Mouse (Mus musculus) embryonic facial prominence, embryonic 10.5 days (tissue): Measurements from ENCODE around the gene Ranbp17. TPM values are rescaled to one million over a fixed set of nuclear protein-coding genes. Genes with fewer than 3 reads are reported as not detected.
"Not testable (repeated sequence)": the region's sequence is repeated elsewhere in the genome, so short reads cannot be mapped to it uniquely, and the experiment has no call there.

Source experiments
- DNase-seq: peaks from one replicate; pipeline ENCODE4 v3.0.0-alpha.2; 2017; ENCODE audit warnings: low spot score
- H3K27ac ChIP-seq: fragments of 300-500 bp; sonication (generic); replicated peaks from 2 replicates; pipeline ENCODE4 v1.5.1; 2016; ENCODE audit warnings: mild to moderate bottlenecking
- H3K27me3 ChIP-seq: fragments of 300-500 bp; sonication (generic); replicated peaks from 2 replicates; pipeline ENCODE4 v1.6.1; 2016; ENCODE audit warnings: low read depth, mild to moderate bottlenecking; ENCODE audit not compliant: poor library complexity, severe bottlenecking
- H3K36me3 ChIP-seq: fragments of 300-500 bp; sonication (generic); replicated peaks from 2 replicates; pipeline ENCODE4 v1.6.1; 2016; ENCODE audit warnings: mild to moderate bottlenecking, moderate library complexity
- H3K4me1 ChIP-seq: fragments of 300-500 bp; sonication (generic); 2 replicates; pipeline ENCODE4 v1.6.1; 2016
- H3K4me3 ChIP-seq: fragments of 300-500 bp; sonication (generic); 2 replicates; pipeline ENCODE4 v1.5.1; 2016; ENCODE audit warnings: mild to moderate bottlenecking, moderate library complexity
- H3K9me3 ChIP-seq: fragments of 300-500 bp; sonication (generic); 2 replicates; pipeline ENCODE4 v1.6.1; 2016; ENCODE audit warnings: mild to moderate bottlenecking
- WGBS: fragments of 180-500 bp; shearing (Covaris S2); methylation state at CpG from one replicate; pipeline ENCODE4 v1.1.7; 2016; 5-methylcytosine and 5-hydroxymethylcytosine counted together
- polyA plus RNA-seq: library from polyadenylated mRNA; unstranded; fragments of >200 nt; fragmentation: Nextera tagmentation; extraction: Ambion mirVana; gene quantifications from 2 replicates; pipeline ENCODE4 v1.2.1, GENCODE M21; 2016

The Ranbp17 gene
- polyA plus RNA-seq, 1 experiment from 2014 or later: 12.4 TPM

DNA sequence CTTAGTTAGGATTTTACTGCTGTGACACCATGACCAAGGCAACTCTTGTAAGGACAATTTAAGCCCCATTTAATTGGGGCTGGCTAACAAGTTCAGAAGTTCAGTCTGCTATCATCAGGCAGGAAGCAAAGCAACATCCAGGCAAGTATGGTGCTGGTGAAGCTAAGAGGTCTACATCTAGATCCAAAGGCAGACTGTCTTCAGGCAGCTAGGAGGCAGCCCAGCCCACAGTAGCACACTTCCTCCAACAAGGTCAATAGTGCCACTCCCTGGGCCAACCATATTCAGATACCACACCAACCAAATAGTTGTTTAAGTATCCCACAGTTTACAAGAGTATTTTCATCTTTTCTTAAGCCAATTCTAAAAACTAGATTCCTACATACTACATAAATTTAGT, 4.1 kb downstream of the Ranbp17 start:
- DNase-seq: no peak
- H3K4me1 ChIP-seq: no peaks in the 10 kb centered on the region
- no peak overlapping the region for H3K27ac ChIP-seq
- H3K27me3 ChIP-seq: no peaks in the 10 kb centered on the region
- no peaks in the 10 kb centered on the region for H3K36me3 ChIP-seq
- H3K9me3 ChIP-seq: no peaks in the 10 kb centered on the region
- no peak overlapping the region for H3K4me3 ChIP-seq

DNA sequence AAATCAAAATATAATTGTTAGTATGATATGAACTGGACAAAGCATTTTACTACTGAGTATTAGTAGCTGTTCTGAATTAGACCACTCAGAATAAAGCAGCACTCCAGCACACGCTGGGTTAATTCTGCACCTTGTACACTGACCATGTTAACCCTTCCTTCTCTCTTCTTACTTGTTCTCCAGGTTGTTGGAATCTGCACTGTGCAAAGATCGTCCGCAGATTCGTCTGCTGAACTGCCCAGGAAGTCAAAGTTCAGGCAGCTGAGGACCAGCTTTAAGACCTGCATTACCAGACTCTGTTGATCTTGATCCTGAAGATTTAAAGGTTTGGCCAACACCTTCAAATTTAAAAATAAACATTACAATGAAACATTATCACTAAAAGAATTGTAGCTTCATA, 27.8 kb downstream of the Ranbp17 start:
- Histone ChIP-seq H3K27me3 (no peaks in the 10 kb centered on the region), H3K4me3 (no peak overlapping the region), H3K9me3 (no peaks in the 10 kb centered on the region), H3K4me1 (no peaks in the 10 kb centered on the region), H3K36me3 (peaks cover 16% of the 10 kb centered on the region; the same call in 1 of the 2 replicates), H3K27ac (no peak overlapping the region)
- no peak for DNase-seq
- 73% methylated on average over 4 of the region's 4 CpGs for WGBS

DNA sequence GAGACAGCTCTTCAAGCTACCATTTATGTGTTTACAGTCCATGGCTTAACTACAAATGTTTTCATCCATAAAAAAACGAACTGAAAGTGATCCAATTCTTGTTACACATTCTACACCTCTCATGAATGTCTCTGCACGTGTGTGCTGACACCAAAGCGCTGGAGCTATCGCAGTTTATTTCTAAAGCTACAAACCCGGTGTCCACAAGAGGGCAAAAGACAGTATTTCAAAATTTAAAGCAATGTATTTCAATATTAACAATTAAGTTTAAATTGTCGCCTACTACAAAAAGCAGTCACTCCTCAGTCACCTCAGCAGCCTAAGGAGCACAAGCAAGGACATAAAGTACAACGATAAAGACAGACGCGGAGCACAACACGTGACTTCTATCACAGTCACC, 33.1 kb downstream of the Ranbp17 start:
- no peak for DNase-seq
- 92% methylated on average over 10 of the region's 10 CpGs for WGBS
- peaks cover 2% of the 10 kb centered on the region; the same call in 1 of the 2 replicates for H3K36me3 ChIP-seq
- H3K9me3 ChIP-seq: no peaks in the 10 kb centered on the region
- no peaks in the 10 kb centered on the region for H3K4me1 ChIP-seq
- no peaks in the 10 kb centered on the region for H3K27me3 ChIP-seq
- H3K4me3 ChIP-seq: no peak overlapping the region
- H3K27ac ChIP-seq: no peak overlapping the region

DNA sequence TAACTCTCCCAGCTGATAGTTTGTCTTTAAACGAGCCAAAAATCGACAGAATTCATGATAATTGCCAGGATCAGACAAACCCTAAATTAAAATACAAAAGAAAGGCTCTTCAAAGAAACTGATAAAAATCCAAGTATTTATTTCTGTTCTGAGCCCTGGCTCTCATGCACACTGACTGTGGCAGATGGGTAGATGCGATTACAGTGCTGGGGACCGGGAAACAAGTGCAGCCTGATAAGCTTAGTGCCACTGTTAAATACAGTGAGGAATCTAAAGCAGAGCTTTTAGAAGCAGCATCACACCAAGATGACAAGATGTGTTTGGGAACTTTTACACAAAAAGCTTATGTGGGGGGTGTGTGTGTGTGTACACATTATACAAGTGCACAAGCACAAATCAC, 34.3 kb downstream of the Ranbp17 start:
- Histone ChIP-seq H3K36me3 (peaks cover 6% of the 10 kb centered on the region), H3K4me1 (no peaks in the 10 kb centered on the region), H3K9me3 (no peaks in the 10 kb centered on the region), H3K27me3 (no peaks in the 10 kb centered on the region), H3K4me3 (no peak overlapping the region), H3K27ac (no peak overlapping the region)
- DNase-seq: no peak
- WGBS: 89% methylated on average over 4 of the region's 4 CpGs

DNA sequence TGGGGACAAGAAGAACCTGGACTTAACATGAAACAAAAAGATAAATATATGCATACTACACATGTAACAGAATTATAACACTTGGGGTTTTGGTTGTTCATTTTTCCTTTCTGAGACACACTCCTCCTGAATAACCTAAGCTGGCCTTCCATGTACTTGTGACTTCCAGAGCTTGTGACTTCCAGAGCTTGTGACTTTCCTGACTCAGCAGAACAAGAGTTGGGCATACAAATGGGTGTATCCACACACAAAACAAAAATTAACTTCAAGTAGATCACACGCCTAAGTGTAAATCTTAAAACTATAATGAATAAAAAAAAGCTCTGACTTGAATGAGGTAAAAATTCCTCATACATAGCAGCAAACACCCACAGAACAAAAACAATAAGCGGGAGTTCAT, 36.9 kb downstream of the Ranbp17 start:
- 93% methylated on average over 2 of the region's 2 CpGs for WGBS

DNA sequence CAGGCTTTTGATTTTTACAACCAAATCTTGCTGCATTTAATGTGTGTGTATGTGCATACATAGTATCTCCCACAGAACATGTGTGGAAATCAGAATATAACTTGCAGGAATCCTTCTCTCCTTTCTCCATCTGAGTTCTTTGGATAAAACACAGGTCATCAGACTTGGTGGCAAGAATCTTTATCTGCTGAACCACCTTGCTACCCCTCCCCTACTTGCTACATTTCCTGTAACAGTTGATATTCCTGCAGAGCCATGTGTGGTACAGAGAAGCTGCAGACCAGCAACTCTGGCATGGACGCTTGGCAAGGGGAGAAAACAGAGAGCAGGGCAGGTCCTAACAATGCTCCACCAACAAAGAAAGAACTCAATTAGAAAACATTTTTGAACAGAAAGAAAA, 52.4 kb downstream of the Ranbp17 start:
- Histone ChIP-seq H3K27ac (no peak overlapping the region), H3K9me3 (no peaks in the 10 kb centered on the region), H3K27me3 (no peaks in the 10 kb centered on the region), H3K4me1 (no peaks in the 10 kb centered on the region), H3K4me3 (no peak overlapping the region), H3K36me3 (no peaks in the 10 kb centered on the region)
- WGBS: 59% methylated on average over 1 of the region's 1 CpGs
- DNase-seq: no peak

More for the DNA sequence above, 36.9 kb downstream of the Ranbp17 start:
- Histone ChIP-seq H3K27me3 (no peaks in the 10 kb centered on the region), H3K27ac (no peak overlapping the region), H3K9me3 (no peaks in the 10 kb centered on the region), H3K4me1 (no peaks in the 10 kb centered on the region), H3K4me3 (no peak overlapping the region), H3K36me3 (peaks cover 6% of the 10 kb centered on the region)
- DNase-seq: no peak

DNA sequence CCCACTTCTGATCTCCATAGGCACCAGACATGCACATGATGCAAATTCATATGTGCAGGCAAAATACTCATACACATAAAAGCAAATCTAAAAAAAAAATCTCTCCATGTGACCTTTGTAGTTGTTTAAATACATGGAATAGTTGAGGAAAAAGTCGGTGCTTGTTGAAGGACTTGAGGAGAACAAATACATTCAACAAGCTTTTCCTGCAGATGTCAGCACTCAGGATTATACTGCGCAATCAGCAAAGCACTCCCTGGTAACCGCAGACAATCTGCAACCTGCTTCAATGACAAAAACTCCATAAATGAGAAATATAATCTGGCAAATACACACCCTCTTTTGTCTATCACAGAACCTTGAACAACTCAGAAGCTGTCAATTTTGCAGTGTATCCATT, 59.5 kb downstream of the Ranbp17 start:
- H3K4me3 ChIP-seq: no peak overlapping the region
- no peak for DNase-seq
- H3K4me1 ChIP-seq: no peaks in the 10 kb centered on the region
- 0 out of 2 replicates have a peak, but pooled peaks cover 2% of the 10 kb centered on the region for H3K36me3 ChIP-seq
- no peak overlapping the region for H3K27ac ChIP-seq
- WGBS: 88% methylated on average over 3 of the region's 3 CpGs
- H3K9me3 ChIP-seq: no peaks in the 10 kb centered on the region
- H3K27me3 ChIP-seq: no peaks in the 10 kb centered on the region

DNA sequence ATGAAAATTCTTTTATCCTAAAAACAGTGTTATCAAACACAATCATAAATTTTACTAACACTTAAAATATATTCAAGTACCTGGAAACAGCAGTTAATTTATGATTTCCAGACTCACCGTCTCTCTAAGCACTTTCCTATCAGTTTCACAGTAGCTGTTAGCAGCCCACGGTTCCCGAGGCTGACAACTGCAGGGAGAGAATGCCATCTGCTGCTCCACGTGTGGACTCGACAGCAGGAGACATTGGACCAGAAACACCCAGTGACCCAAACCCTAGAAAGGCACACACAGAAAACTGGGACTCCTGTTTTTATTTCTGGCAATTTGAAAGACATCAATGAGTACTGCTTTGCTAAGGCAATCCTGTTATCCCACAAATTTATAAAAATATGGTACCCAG, 79.7 kb downstream of the Ranbp17 start:
- Histone ChIP-seq H3K27me3 (no peaks in the 10 kb centered on the region), H3K9me3 (no peaks in the 10 kb centered on the region), H3K36me3 (no peaks in the 10 kb centered on the region), H3K4me1 (no peaks in the 10 kb centered on the region), H3K4me3 (no peak overlapping the region), H3K27ac (no peak overlapping the region)
- WGBS: 48% methylated on average over 5 of the region's 5 CpGs
- no peak for DNase-seq

DNA sequence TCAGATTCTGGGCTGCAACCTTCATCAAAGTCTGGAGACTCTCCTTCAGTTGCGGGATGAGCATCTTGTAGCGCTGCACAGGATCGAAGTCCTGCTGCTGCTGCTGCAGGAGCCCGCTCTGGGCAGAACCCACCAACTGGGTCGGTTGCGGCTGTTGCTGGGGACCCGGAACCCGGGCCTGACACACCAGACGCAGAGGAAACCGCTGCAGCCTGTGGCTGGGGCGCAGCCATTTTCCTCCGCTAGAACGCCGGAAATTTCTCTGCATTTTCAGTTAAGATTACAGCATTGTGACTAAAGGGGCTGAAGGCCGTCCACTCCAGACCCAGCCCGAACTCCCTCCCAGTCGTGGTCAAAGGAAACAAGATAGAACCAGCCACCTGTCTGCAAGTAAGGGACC, 85.3 kb downstream of the Ranbp17 start:
- DNase-seq, H3K4me1 ChIP-seq, H3K36me3 ChIP-seq, H3K9me3 ChIP-seq, H3K27me3 ChIP-seq, H3K27ac ChIP-seq, H3K4me3 ChIP-seq: not testable (repeated sequence)
- WGBS: 93% methylated on average over 17 of the region's 17 CpGs

DNA sequence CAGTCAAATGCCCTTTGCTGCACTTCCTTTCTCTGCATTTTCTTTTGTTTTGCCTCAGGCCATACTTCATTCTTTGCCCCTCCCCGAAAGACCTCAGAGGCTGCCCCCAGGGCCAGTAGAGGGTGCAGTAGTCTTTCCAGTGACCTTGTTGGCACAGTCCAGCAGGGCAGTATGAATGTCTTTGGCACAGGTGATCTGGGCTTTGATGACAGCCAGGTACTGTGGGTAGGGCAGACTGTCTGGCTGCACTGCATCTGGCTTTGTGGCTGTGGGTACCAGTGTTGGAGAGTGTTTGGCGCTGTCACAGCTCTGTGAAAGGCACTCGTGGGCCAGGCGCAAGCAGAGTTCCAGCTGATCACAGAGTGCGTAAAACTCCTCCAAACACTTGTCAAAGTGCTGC, 85.8 kb downstream of the Ranbp17 start:
- not testable (repeated sequence) for H3K36me3 ChIP-seq, H3K9me3 ChIP-seq, H3K4me3 ChIP-seq, DNase-seq, H3K27ac ChIP-seq, H3K4me1 ChIP-seq, H3K27me3 ChIP-seq
- 92% methylated on average over 5 of the region's 5 CpGs for WGBS

DNA sequence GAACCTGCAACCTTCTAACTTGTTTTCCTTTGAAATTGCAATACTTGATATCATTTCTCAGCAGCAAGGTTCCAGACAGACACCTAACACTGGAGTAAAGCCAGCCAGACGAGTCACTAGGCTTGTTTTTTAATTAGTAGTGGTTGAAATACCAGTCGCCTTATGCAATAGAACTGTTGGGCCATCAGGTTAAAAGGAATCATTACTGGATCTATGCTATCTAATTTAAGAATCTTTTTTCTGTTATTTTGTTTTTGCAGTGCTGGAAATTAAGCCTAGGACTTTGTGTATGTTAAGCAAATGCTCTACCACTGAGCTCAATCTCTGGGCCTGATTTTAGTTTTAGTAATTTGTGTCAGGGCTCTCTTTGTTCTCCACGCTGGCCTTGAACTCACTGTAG, 91.3 kb downstream of the Ranbp17 start:
- no peaks in the 10 kb centered on the region for H3K9me3 ChIP-seq
- WGBS: 79% methylated on average over 3 of the region's 3 CpGs
- DNase-seq: no peak

DNA sequence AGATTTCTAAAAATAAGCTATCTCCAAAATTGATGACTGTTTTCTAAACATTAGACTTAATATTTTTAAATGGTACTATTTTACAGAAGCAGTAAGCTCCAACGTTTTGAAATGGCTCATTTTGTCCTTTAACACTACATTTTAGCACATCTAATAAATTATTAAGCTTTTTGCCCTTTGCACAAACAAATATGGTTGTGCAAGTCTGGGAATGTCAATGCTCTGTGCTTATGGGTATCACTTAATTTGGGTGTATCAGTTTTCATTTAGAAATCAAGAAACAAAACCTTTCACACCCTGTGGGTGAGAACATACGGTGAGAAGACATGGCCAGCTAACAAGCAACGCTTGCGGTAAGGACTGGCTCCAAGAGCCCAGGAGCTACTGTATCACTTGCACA, 108.9 kb downstream of the Ranbp17 start:
- H3K27ac ChIP-seq: no peak overlapping the region
- H3K4me3 ChIP-seq: no peak overlapping the region
- H3K27me3 ChIP-seq: no peaks in the 10 kb centered on the region
- no peaks in the 10 kb centered on the region for H3K4me1 ChIP-seq
- no peak for DNase-seq
- H3K36me3 ChIP-seq: no peaks in the 10 kb centered on the region
- 85% methylated on average over 4 of the region's 4 CpGs for WGBS
- no peaks in the 10 kb centered on the region for H3K9me3 ChIP-seq

More for the DNA sequence above, 91.3 kb downstream of the Ranbp17 start:
- Histone ChIP-seq H3K36me3 (no peaks in the 10 kb centered on the region), H3K4me3 (no peak overlapping the region), H3K27me3 (no peaks in the 10 kb centered on the region), H3K27ac (no peak overlapping the region), H3K4me1 (no peaks in the 10 kb centered on the region)

DNA sequence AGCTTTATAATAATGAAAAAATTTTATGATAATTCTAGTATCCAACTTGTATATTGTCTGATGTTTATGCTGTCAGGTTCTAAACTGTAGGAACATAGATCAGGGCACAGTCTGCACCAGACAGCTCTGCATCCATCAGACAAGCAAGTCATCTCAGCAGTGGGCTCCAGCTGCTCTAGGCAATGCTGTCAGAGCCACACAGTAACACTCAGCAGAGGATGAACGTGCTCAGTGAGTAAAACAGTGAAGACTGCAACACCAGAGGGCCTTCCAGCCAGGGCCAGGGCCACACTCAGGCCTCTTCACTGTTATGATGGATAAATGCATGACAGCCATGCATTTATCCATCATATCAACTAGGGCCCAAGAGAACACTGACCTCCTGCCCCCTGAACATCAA, 114.2 kb downstream of the Ranbp17 start:
- 62% methylated on average over 1 of the region's 1 CpGs for WGBS
- no peaks in the 10 kb centered on the region for H3K9me3 ChIP-seq
- no peaks in the 10 kb centered on the region for H3K4me1 ChIP-seq
- H3K4me3 ChIP-seq: no peak overlapping the region
- no peak for DNase-seq
- H3K36me3 ChIP-seq: no peaks in the 10 kb centered on the region
- no peaks in the 10 kb centered on the region for H3K27me3 ChIP-seq
- no peak overlapping the region for H3K27ac ChIP-seq

DNA sequence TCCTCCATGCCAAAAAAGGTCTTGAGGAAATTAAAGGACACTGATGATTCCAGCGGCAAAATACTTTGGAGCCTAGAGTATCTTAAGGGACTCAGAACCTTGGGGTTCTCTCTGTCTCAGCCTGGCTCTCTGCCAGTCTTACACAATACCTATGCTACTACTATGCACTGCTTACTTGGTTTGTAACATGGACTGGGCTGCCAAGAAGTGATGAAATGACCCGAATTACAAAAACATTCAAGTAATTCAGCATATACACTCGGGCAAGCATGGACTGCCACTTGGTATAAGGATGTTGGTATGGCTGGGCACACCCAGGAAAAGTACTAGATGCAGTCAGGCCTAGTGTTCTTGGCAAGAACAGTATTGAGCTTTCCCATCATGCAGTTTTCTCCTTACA, 114.8 kb downstream of the Ranbp17 start:
- 87% methylated on average over 3 of the region's 3 CpGs for WGBS
- no peak for DNase-seq
- Histone ChIP-seq H3K27ac (no peak overlapping the region), H3K27me3 (no peaks in the 10 kb centered on the region), H3K36me3 (no peaks in the 10 kb centered on the region), H3K4me1 (no peaks in the 10 kb centered on the region), H3K4me3 (no peak overlapping the region), H3K9me3 (no peaks in the 10 kb centered on the region)
